Mouse (Mus musculus) forebrain, embryonic 13.5 days (tissue): ENCODE measurements around the gene Smyd5. TPM values are rescaled to one million over a fixed set of nuclear protein-coding genes. Genes with fewer than 3 reads are reported as not detected.
A peak's percentile ranks its signal among the peaks of the same experiment; 100 is the strongest.

Experiments
- ATAC-seq: fragments of 200-750 bp; cut with Nextera tagmentation; 2 replicates; pipeline ENCODE4 v1.8.0; 2017
- H3K27ac ChIP-seq: fragments of 300-500 bp; sonication (generic); 2 replicates; pipeline ENCODE4 v1.5.1; 2015; ENCODE audit warnings: inconsistent platforms, mild to moderate bottlenecking, moderate library complexity
- H3K27me3 ChIP-seq: fragments of 300-500 bp; sonication (generic); 2 replicates; pipeline ENCODE4 v1.6.1; 2015; ENCODE audit warnings: mild to moderate bottlenecking, inconsistent platforms
- H3K36me3 ChIP-seq: fragments of 300-500 bp; sonication (generic); 2 replicates; pipeline ENCODE4 v1.6.1; 2015; ENCODE audit warnings: mild to moderate bottlenecking, inconsistent platforms; ENCODE audit not compliant: poor library complexity, severe bottlenecking
- H3K4me1 ChIP-seq: fragments of 300-500 bp; sonication (generic); 2 replicates; pipeline ENCODE4 v1.6.1; 2015; ENCODE audit warnings: inconsistent platforms
- H3K4me2 ChIP-seq: fragments of 300-500 bp; sonication (generic); 2 replicates; pipeline ENCODE4 v1.6.1; 2015; ENCODE audit warnings: inconsistent platforms, mild to moderate bottlenecking, moderate library complexity
- H3K4me3 ChIP-seq: fragments of 300-500 bp; sonication (generic); 2 replicates; pipeline ENCODE4 v1.5.1; 2015; ENCODE audit warnings: mild to moderate bottlenecking, inconsistent platforms
- H3K9ac ChIP-seq: fragments of 300-500 bp; sonication (generic); 2 replicates; pipeline ENCODE4 v1.6.1; 2015; ENCODE audit warnings: mild to moderate bottlenecking, inconsistent platforms
- H3K9me3 ChIP-seq: fragments of 300-500 bp; sonication (generic); replicated peaks from 2 replicates; pipeline ENCODE4 v1.6.1; 2016; ENCODE audit warnings: inconsistent platforms
- WGBS: fragments of 180-500 bp; shearing (Covaris S2); methylation state at CpG from one replicate; pipeline ENCODE4 v1.1.7; 2015; 5-methylcytosine and 5-hydroxymethylcytosine counted together
- polyA plus RNA-seq: library from polyadenylated mRNA; unstranded; fragments of >200 nt; fragmentation: Nextera tagmentation; extraction: Ambion mirVana; gene quantifications from 2 replicates; pipeline ENCODE4 v1.2.1, GENCODE M21; 2015

The Smyd5 gene
- polyA plus RNA-seq, 1 experiment from 2014 or later = 40.0 TPM

DNA sequence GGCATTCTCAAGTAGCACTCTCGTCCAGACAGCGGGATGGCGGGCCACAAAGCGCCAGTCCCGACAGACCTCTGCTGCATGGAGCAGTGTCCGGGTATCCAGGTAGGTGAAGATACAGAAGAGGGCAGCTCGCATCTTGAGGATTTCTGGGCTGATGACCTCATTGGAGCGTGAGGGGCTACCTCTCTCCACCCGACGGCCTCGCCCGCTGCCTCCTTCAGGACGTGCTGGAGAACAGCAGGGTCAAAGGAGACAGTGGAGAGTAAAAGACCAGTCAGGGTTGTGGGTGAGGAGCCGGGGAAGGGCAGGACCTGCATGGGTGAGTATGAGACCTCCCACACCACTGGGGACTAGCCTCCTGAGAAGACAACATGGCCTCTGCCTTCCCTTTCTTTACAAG lies 46.6 kb downstream of the Smyd5 start:
- H3K27ac ChIP-seq = no peak overlapping the region
- H3K4me3 ChIP-seq = no peak overlapping the region
- 44% methylated on average over 14 of the region's 14 CpGs for WGBS
- H3K4me2 ChIP-seq = no peak overlapping the region
- no peaks in the 10 kb centered on the region for H3K36me3 ChIP-seq
- H3K9me3 ChIP-seq = no peaks in the 10 kb centered on the region
- no peak overlapping the region for H3K9ac ChIP-seq
- H3K4me1 ChIP-seq = no peaks in the 10 kb centered on the region
- no peak for ATAC-seq
- H3K27me3 ChIP-seq = peaks cover 29% of the 10 kb centered on the region

DNA sequence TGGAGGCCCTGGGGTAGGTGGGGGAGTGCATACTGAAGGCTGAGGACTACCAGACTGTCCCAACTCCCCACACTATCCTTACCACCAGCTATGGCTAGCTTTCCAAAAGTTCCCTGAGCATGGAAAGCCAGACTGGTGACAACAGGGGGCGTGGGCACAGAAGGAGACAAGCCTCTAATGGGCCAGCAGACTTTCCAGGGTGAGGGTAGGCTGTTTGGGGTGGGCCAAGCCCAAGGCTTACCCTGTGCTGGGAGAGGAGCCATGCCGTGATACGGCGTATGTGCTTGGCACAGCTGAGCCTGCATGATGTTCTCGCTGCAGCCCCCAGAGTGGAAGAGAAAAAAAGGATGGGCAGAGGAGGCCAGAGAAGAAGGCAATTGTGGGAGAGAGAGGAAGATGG lies 48.2 kb downstream of the Smyd5 start:
- no peaks in the 10 kb centered on the region for H3K9me3 ChIP-seq
- H3K36me3 ChIP-seq = no peaks in the 10 kb centered on the region
- WGBS = 75% methylated on average over 5 of the region's 5 CpGs
- H3K4me1 ChIP-seq = peaks cover 12% of the 10 kb centered on the region
- no peak overlapping the region for H3K9ac ChIP-seq
- H3K4me3 ChIP-seq = no peak overlapping the region
- H3K27ac ChIP-seq = no peak overlapping the region
- H3K27me3 ChIP-seq = peaks cover 45% of the 10 kb centered on the region
- no peak for ATAC-seq
- H3K4me2 ChIP-seq = no peak overlapping the region

DNA sequence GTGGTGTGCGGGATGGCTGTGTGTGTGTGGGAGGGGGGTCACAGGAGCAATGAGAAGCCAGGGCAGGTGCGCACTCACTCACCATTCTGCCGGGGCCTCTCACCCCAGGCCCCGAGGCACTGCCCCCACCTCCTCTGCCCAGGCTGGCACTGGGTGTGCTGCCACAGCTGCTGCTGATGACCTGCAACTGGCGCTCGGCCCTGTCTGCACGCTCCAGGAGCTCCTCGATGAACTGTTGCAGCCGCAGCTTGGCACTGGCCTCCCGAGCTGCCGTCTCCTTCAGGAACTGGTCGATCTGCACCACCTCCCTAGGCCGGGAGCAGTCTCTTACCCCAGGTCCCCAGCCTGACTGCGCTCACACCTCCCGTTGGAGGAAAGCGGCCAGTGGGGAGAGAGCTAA lies 48.9 kb downstream of the Smyd5 start:
- peak; percentile 20; the same call in 1 of the 2 replicates for ATAC-seq
- no peaks in the 10 kb centered on the region for H3K9me3 ChIP-seq
- no peak overlapping the region for H3K4me2 ChIP-seq
- 73% methylated on average over 16 of the region's 16 CpGs for WGBS
- no peak overlapping the region for H3K27ac ChIP-seq
- peaks cover 12% of the 10 kb centered on the region for H3K4me1 ChIP-seq
- H3K36me3 ChIP-seq = no peaks in the 10 kb centered on the region
- no peak overlapping the region for H3K4me3 ChIP-seq
- H3K9ac ChIP-seq = no peak overlapping the region
- peaks cover 52% of the 10 kb centered on the region for H3K27me3 ChIP-seq

DNA sequence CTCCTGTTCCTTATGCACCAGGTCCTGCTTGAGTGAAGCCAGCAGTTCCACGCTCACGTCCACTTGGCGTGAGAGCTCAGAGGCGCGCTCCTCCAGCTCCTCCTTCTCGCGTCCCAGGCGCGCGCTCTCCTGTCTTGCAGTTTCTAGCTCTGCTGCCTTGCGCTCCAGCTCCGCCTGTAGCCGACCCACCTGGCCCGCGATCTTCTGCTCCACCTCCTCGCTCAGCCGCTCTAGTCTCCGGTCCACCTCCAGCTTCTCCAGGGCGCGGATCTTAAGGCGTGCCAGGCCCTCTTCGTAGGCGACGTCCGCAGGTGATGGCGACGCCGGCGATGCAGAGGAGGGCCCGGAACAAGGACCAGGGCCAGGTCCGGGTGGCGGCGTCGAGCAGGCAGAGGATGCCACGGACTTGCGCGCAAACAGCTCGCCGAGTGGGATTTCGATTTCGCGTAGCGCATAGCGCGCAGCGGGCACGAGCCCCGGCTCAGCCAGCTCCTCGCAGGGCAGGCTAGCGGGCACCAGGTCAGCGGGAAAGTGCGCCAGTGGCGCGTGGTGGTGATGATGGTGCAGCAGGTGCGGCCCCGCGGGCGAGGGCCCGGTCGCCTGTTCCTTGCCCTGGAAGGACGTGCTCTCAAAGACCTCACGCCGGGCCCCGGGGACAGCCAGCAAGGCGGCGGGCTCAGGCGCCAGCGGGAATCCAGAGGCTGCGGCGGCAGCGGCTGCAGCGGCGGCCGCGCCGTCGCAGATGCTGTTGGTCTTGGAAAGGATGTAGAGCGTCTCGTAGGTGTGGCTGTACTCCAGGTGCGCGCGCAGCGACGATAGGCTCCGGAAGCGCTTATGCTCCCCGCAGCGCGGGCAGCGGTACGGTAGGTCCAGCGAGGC lies 52.3 kb downstream of the Smyd5 start:
- ATAC-seq = 0 out of 2 replicates have a peak, but pooled peaks have one; percentile 16
- Histone ChIP-seq H3K9ac (peak overlapping the region; percentile 37), H3K27ac (no peak overlapping the region), H3K27me3 (peaks cover 57% of the 10 kb centered on the region), H3K9me3 (no peaks in the 10 kb centered on the region), H3K4me2 (peak overlapping the region; percentile 56), H3K36me3 (no peaks in the 10 kb centered on the region), H3K4me3 (peak overlapping the region; percentile 39), H3K4me1 (peaks cover 12% of the 10 kb centered on the region)
- 3% methylated on average over 91 of the region's 92 CpGs for WGBS

DNA sequence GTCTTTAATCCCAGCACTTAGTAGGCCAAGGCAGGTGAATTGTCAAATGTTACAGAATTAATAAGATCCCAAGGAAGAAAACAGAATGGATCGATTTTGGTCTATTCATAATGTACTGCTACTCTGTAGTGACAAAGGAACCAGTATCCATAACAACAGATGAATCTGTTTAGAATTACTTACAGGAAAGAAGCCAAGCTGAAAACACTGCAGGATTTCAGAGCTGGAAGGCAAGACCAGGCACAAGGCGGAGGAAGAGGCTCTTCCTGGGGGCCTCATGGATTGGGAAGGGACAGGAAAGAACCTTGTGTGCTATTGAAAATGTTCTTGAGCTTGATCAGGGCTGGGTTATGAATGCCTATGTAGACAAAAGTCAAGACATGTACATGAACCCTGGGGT lies 53.9 kb downstream of the Smyd5 start:
- ATAC-seq = no peak
- H3K9me3 ChIP-seq = no peaks in the 10 kb centered on the region
- no peaks in the 10 kb centered on the region for H3K36me3 ChIP-seq
- H3K27me3 ChIP-seq = peaks cover 54% of the 10 kb centered on the region
- WGBS = 73% methylated on average over 2 of the region's 2 CpGs
- no peak overlapping the region for H3K4me2 ChIP-seq
- H3K4me1 ChIP-seq = peaks cover 12% of the 10 kb centered on the region
- no peak overlapping the region for H3K9ac ChIP-seq
- no peak overlapping the region for H3K27ac ChIP-seq
- H3K4me3 ChIP-seq = no peak overlapping the region

DNA sequence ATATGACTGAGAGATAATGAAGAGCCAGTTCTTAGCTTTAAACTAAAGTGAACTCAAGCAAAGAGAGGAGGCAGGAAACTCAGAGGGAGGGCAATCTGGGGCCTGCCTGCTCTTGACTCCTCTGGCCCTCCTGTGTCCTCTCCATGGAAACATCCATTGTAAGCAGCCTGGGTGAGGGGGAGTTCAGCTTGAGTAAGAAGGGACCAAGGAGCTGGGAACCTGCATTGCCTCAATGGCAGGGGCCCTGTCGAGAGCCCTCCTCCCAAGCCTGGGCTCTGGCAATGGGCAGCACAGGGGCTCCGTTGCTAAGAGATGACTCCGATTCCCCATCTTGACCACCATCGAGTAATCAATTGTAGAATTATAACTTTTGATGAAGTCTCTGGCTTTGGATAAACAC lies 56.7 kb downstream of the Smyd5 start:
- no peak overlapping the region for H3K4me3 ChIP-seq
- H3K4me1 ChIP-seq = peaks cover 12% of the 10 kb centered on the region
- H3K36me3 ChIP-seq = no peaks in the 10 kb centered on the region
- no peak overlapping the region for H3K4me2 ChIP-seq
- 45% methylated on average over 4 of the region's 4 CpGs for WGBS
- H3K27me3 ChIP-seq = peaks cover 36% of the 10 kb centered on the region
- ATAC-seq = no peak
- H3K9ac ChIP-seq = no peak overlapping the region
- H3K27ac ChIP-seq = no peak overlapping the region
- no peaks in the 10 kb centered on the region for H3K9me3 ChIP-seq

DNA sequence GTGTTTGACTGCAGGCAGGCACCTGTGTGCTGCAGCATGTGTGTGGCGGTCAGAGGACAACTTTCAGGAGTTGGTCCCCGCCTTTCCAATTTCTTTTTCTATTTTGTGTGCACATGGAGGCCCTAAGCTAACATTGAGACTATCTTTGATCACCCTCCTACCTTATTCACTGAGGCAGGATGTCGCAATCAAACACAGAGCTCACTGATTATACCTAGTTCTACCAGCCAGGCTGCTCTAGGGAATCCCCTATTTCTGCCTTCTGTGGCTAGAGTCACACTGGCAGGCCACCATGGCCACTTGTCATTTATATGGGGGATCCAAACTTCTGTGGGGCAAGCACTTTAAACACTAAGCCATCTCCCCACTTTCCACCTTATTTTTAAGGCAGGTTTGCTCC lies 57.9 kb downstream of the Smyd5 start:
- 75% methylated on average over 3 of the region's 3 CpGs for whole genome bisulfite sequencing
- peaks cover 24% of the 10 kb centered on the region for H3K27me3 ChIP-seq
- no peak overlapping the region for H3K4me3 ChIP-seq
- no peaks in the 10 kb centered on the region for H3K36me3 ChIP-seq
- H3K9ac ChIP-seq = no peak overlapping the region
- ATAC-seq = no peak
- no peaks in the 10 kb centered on the region for H3K9me3 ChIP-seq
- H3K4me1 ChIP-seq = peaks cover under 1% of the 10 kb centered on the region; the same call in 1 of the 2 replicates
- no peak overlapping the region for H3K27ac ChIP-seq
- no peak overlapping the region for H3K4me2 ChIP-seq

DNA sequence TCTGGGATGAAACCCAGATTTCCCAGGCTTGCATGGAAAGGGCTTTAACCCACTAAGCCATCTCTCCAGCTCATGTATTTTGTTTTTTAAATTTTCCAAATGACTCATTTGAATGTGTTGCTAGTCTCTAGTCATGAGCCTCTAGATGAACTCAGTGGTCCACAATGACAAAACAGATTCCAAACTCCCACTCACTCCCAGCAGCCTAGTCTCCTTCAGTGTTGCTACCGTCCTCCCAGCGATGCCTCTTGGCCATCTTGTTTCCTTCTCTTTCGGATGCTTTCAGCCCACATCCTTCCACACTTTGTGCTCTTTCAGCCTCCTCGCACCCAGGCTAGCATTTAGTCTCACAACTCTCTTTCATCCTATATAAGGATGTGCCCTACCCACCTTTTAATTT lies 58.5 kb downstream of the Smyd5 start:
- no peak overlapping the region for H3K4me2 ChIP-seq
- WGBS = 94% methylated on average over 4 of the region's 4 CpGs
- no peak for ATAC-seq

DNA sequence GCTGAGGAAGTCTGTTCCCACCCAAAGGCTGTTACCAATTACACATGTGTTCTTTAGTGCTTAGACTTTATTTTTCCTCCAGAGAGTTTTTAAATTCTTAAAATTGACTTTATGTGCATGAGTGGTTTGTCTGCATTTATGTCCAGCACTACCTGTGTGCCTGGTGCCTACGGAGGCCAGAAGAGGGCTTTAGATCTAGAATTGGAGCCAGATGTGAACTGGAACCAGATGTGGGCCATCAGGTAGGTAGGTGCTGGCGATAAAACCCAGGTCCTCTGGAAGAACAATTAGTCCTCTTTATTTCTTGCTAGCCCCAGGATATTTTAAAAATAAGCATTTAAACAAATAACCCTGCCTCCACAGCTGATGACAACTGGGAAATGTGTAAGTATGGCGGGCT lies 59.8 kb downstream of the Smyd5 start:
- 93% methylated on average over 3 of the region's 3 CpGs for WGBS

More for the DNA sequence above, 58.5 kb downstream of the Smyd5 start:
- Histone ChIP-seq H3K36me3 (no peaks in the 10 kb centered on the region), H3K4me1 (no peaks in the 10 kb centered on the region), H3K27ac (no peak overlapping the region), H3K4me3 (no peak overlapping the region), H3K27me3 (peaks cover 18% of the 10 kb centered on the region), H3K9me3 (no peaks in the 10 kb centered on the region), H3K9ac (no peak overlapping the region)

More for the DNA sequence above, 59.8 kb downstream of the Smyd5 start:
- Histone ChIP-seq H3K4me2 (no peak overlapping the region), H3K27me3 (peaks cover 5% of the 10 kb centered on the region; the same call in 1 of the 2 replicates), H3K27ac (no peak overlapping the region), H3K9me3 (no peaks in the 10 kb centered on the region), H3K4me1 (no peaks in the 10 kb centered on the region), H3K4me3 (no peak overlapping the region), H3K9ac (no peak overlapping the region), H3K36me3 (no peaks in the 10 kb centered on the region)
- ATAC-seq = no peak

Other genes starting within 250 kb of the Smyd5 start
- gene Emx1, start 244.6 kb upstream of the Smyd5 start, polyA plus RNA-seq = 77.6 and 83.4 TPM in 2 replicates
- 20.9 and 22.7 TPM in 2 replicates for gene Sfxn5, start 98.6 kb upstream of the Smyd5 start, polyA plus RNA-seq
- 7.1 and 8.5 TPM in 2 replicates for gene Rab11fip5, start 57.4 kb upstream of the Smyd5 start, polyA plus RNA-seq
- gene Noto, start 8.1 kb upstream of the Smyd5 start, polyA plus RNA-seq = not detected in 2 replicates
- 668 and 694 TPM in 2 replicates for gene Cct7, start 19.5 kb downstream of the Smyd5 start, polyA plus RNA-seq
- 32.4 and 33.9 TPM in 2 replicates for gene Pradc1, start 20.0 kb downstream of the Smyd5 start, polyA plus RNA-seq
- 2.7 and 3.2 TPM in 2 replicates for gene Fbxo41, start 71.0 kb downstream of the Smyd5 start, polyA plus RNA-seq
- not detected in 2 replicates for gene Egr4, start 81.6 kb downstream of the Smyd5 start, polyA plus RNA-seq
- 7.4 and 8.1 TPM in 2 replicates for gene Alms1, start 155.5 kb downstream of the Smyd5 start, polyA plus RNA-seq